In the genomic region with DNA sequence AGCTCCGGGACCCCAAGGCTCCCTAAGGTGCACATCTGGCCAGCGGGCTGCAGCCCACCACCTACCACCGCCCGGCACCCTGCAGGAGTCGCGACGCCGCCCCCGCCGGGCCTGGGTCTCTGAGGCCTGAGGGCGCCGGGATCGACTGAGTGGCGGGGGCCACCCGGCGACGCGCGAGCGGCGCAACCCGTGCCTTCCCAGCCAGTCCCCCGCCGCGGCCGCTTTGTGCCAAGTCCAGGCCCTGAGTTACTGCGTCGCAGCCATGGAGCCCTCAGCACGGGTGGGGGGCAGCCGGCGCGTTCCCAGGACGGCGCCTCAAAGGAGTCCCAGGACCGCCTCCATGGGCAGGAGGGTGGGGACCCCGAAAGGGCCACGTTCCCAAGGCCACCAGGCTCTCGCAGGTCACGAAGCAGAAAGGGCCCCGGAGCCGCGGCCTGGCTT, we compare ENCODE assay signal across 9 mouse cellular contexts. TPM values are rescaled to one million over a fixed set of nuclear protein-coding genes. Genes with fewer than 3 reads are reported as not detected.
DNase-seq lines count a peak whose midpoint lies in the region; ATAC-seq and TF ChIP-seq lines count a peak whose summit lies in the region.
"Had no signal": no experiment of that assay in that cellular context is flagged by ENCODE, and none has a peak within 500 bp of the region (broad histone marks: within the 10 kb centered on the region; RNA-seq: fewer than 3 reads in every experiment).

No protein-coding gene starts in this region.

- H3K4me1 ChIP-seq in heart, embryonic 11.5 days (ENCODE audit: control insufficient read depth, insufficient read depth, low read length), result peaks cover 28% of the 10 kb centered on the region
- H3K4me1 ChIP-seq in embryonic facial prominence, embryonic 13.5 days, result peaks cover 63% of the 10 kb centered on the region
- no peaks in the 10 kb centered on the region for H3K4me1 ChIP-seq in intestine, postnatal 0 days (replicated peaks; ENCODE audit: control insufficient read depth, insufficient read depth, low read length)
- H3K4me1 ChIP-seq in neural tube, embryonic 15.5 days, result peaks cover 39% of the 10 kb centered on the region

- ATAC-seq in heart, embryonic 11.5 days (replicated peaks; ENCODE audit: insufficient number of reproducible peaks, low FRiP score, low TSS enrichment), result no peak
- peak; percentile 45; the same call in 1 of the 2 replicates for ATAC-seq in embryonic facial prominence, embryonic 13.5 days (ENCODE audit: insufficient number of reproducible peaks, insufficient read depth, low FRiP score, low TSS enrichment, low read depth)
- no peak for ATAC-seq in intestine, postnatal 0 days
- ATAC-seq in neural tube, embryonic 15.5 days (ENCODE audit: low FRiP score), result peak; percentile 29; the same call in 1 of the 2 replicates
- ATAC-seq in megakaryocyte progenitor cell, adult 5-6 weeks (replicated peaks; ENCODE audit: poor library complexity), result no peak

- no peaks in the 10 kb centered on the region for H3K27me3 ChIP-seq in heart, embryonic 11.5 days (ENCODE audit: control insufficient read depth, insufficient read depth, low read length)
- H3K27me3 ChIP-seq in embryonic facial prominence, embryonic 13.5 days, result no peaks in the 10 kb centered on the region
- H3K27me3 ChIP-seq in intestine, postnatal 0 days (replicated peaks; ENCODE audit: control insufficient read depth, insufficient read depth, low read length), result no peaks in the 10 kb centered on the region
- H3K27me3 ChIP-seq in neural tube, embryonic 15.5 days (replicated peaks), result no peaks in the 10 kb centered on the region

- peak overlapping the region; percentile 90 for H3K4me2 ChIP-seq in heart, embryonic 11.5 days
- peak overlapping the region; percentile 92 for H3K4me2 ChIP-seq in embryonic facial prominence, embryonic 13.5 days
- peak overlapping the region; percentile 73 for H3K4me2 ChIP-seq in intestine, postnatal 0 days (replicated peaks; ENCODE audit: low read depth)
- peak overlapping the region; percentile 94 for H3K4me2 ChIP-seq in neural tube, embryonic 15.5 days

- H3K36me3 ChIP-seq in heart, embryonic 11.5 days (ENCODE audit: control insufficient read depth, insufficient read depth, low read length), result no peaks in the 10 kb centered on the region
- H3K36me3 ChIP-seq in embryonic facial prominence, embryonic 13.5 days, result no peaks in the 10 kb centered on the region
- no peaks in the 10 kb centered on the region for H3K36me3 ChIP-seq in intestine, postnatal 0 days (ENCODE audit: control insufficient read depth, insufficient read depth)
- H3K36me3 ChIP-seq in neural tube, embryonic 15.5 days, result no peaks in the 10 kb centered on the region

- TF ChIP-seq CTCF in intestine, postnatal 0 days (IDR thresholded peaks at IDR 0.05; ENCODE audit: low read depth), result no peak

- DNase-seq in heart, postnatal 36 days, result no peak
- DNase-seq in adrenal gland, postnatal 10 days, result peak; percentile 68
- DNase-seq in urinary bladder, postnatal 14 days (ENCODE audit: low spot score), result no peak

- H3K27ac ChIP-seq in heart, embryonic 11.5 days (ENCODE audit: low read depth, low read length), result no peak overlapping the region
- peak overlapping the region; percentile 62; the same call in 1 of the 2 replicates for H3K27ac ChIP-seq in embryonic facial prominence, embryonic 13.5 days
- no peak overlapping the region for H3K27ac ChIP-seq in intestine, postnatal 0 days (ENCODE audit: low read depth, low read length)
- no peak overlapping the region for H3K27ac ChIP-seq in neural tube, embryonic 15.5 days (replicated peaks)

- H3K9me3 ChIP-seq in heart, embryonic 11.5 days (replicated peaks; ENCODE audit: control insufficient read depth, low read length), result no peaks in the 10 kb centered on the region
- H3K9me3 ChIP-seq in embryonic facial prominence, embryonic 13.5 days, result no peaks in the 10 kb centered on the region
- no peaks in the 10 kb centered on the region for H3K9me3 ChIP-seq in intestine, postnatal 0 days (ENCODE audit: control insufficient read depth)
- no peaks in the 10 kb centered on the region for H3K9me3 ChIP-seq in neural tube, embryonic 15.5 days (replicated peaks)

- H3K9ac ChIP-seq in heart, embryonic 11.5 days (ENCODE audit: low read depth, low read length), result peak overlapping the region; percentile 80
- peak overlapping the region; percentile 77 for H3K9ac ChIP-seq in embryonic facial prominence, embryonic 13.5 days
- 0 out of 2 replicates have a peak overlapping the region, but pooled peaks have one; percentile 12 for H3K9ac ChIP-seq in intestine, postnatal 0 days (ENCODE audit: low read depth, low read length)
- peak overlapping the region; percentile 64 for H3K9ac ChIP-seq in neural tube, embryonic 15.5 days (replicated peaks)

- intact Hi-C loops in heart, postnatal 36 days (cut with DNase I), result no loop called here

- H3K4me3 ChIP-seq in heart, embryonic 11.5 days (ENCODE audit: low read depth, low read length), result peak overlapping the region; percentile 51
- peak overlapping the region; percentile 47 for H3K4me3 ChIP-seq in embryonic facial prominence, embryonic 13.5 days
- peak overlapping the region; percentile 19 for H3K4me3 ChIP-seq in intestine, postnatal 0 days (ENCODE audit: low read depth, low read length)
- H3K4me3 ChIP-seq in neural tube, embryonic 15.5 days (replicated peaks), result peak overlapping the region; percentile 44

- WGBS in heart, embryonic 11.5 days (ENCODE audit: insufficient replicate concordance), result 4% methylated on average over 41 of the region's 42 CpGs
- 4% methylated on average over 42 of the region's 42 CpGs for WGBS in embryonic facial prominence, embryonic 13.5 days
- 8% methylated on average over 42 of the region's 42 CpGs for WGBS in intestine, postnatal 0 days
- under 1% methylated on average over 40 of the region's 42 CpGs for WGBS in neural tube, embryonic 15.5 days

RNA-seq across cellular contexts. Expression of gene Zfp423, which starts 15.7 kb away (rescaled TPM):
- polyA plus RNA-seq in heart, embryonic 11.5 days (2014; fragmentation: Nextera tagmentation; extraction: Ambion mirVana), result 8.2 and 8.9 TPM in 2 replicates
- total RNA-seq in heart, postnatal 36 days (2021), result 1 to 10 TPM; 3.8 to 5.1 TPM
- 10 to 100 TPM; 19.6 to 35.2 TPM for total RNA-seq in adrenal gland, postnatal 10 days (2021)
- 30.5 and 33.3 TPM in 2 replicates for polyA plus RNA-seq in embryonic facial prominence, embryonic 13.5 days (2015; fragmentation: Nextera tagmentation; extraction: Ambion mirVana)
- polyA plus RNA-seq in intestine, postnatal 0 days (2015; fragmentation: Nextera tagmentation; extraction: Ambion mirVana), result 1.6 and 1.8 TPM in 2 replicates
- polyA plus RNA-seq in neural tube, embryonic 15.5 days (2015; fragmentation: Nextera tagmentation; extraction: Ambion mirVana), result 16.5 and 18.5 TPM in 2 replicates
- not detected in 2 replicates for total RNA-seq in megakaryocyte progenitor cell, adult 5-6 weeks (2015)
- not detected in 2 replicates for total RNA-seq in megakaryocyte progenitor cell, adult 5-6 weeks (2017)
- total RNA-seq: MEL had no signal

Comparison
In these comparisons a context has a peak if more than half of its experiments do, and no peak if none do; other contexts are left out.
1. ATAC-seq: peak in embryonic facial prominence, embryonic 13.5 days (single experiment) and neural tube, embryonic 15.5 days (single experiment); none in heart, embryonic 11.5 days (single experiment), intestine, postnatal 0 days (single experiment) and megakaryocyte progenitor cell, adult 5-6 weeks (single experiment).
2. H3K9ac ChIP-seq: peak in every context shown above with its lines; median percentile 80 in heart, embryonic 11.5 days; 77 in embryonic facial prominence, embryonic 13.5 days; 64 in neural tube, embryonic 15.5 days; 12 in intestine, postnatal 0 days.
3. Peak in every context shown above with its lines, with median percentiles within 50 percentile points of each other: H3K4me2 ChIP-seq and H3K4me3 ChIP-seq.